Mouse (Mus musculus) heart, adult 2 months (tissue): Measurements from ENCODE around the gene Tmcc1.

Source experiments
- CTCF ChIP-seq: fragments of 200-600 bp; IDR thresholded peaks from 2 replicates; pipeline ENCODE4 v1.8.1; 2022; ENCODE audit warnings: antibody characterized with exemption, mild to moderate bottlenecking, moderate library complexity
- POLR2A ChIP-seq: fragments of 200-500 bp; IDR thresholded peaks from 2 replicates; pipeline ENCODE4 v1.6.1; 2011; ENCODE audit warnings: mild to moderate bottlenecking, low read depth, low read length, control low read depth; ENCODE audit not compliant: insufficient read depth

DNA sequence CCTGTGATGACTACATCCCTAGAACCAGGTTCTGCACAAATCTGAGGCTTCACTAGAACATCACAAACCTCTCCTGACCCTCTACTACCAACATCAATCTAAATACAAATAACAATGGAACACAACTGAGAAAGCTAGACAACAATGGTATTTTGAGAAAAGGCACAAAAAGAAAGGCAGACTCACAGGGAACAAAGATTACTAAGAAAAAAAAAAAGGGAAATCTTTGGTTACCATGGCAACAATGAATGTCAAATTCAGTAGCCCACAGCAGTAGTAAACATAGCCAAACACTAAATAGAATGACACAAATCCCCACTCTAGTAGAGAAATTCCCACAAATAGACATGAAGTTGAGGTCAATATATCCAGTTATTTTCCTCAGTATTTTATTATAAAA is 52.5 kb downstream of the Tmcc1 start:
- TF ChIP-seq CTCF (no peak), POLR2A (no peak)
